Mouse (Mus musculus) gastrocnemius, postnatal 4 days (tissue): ENCODE data around the gene Pde4dip. TPM values are rescaled to one million over a fixed set of nuclear protein-coding genes. Genes with fewer than 3 reads are reported as not detected.
A peak's percentile ranks its signal among the peaks of the same experiment; 100 is the strongest.

Source experiments
- DNase-seq, 2 experiments: peaks; one replicate each; pipeline ENCODE4 v3.0.0; 2021 to 2022; ENCODE audit warnings: low spot score in 2 of 2, mixed read lengths in 2 of 2
- microRNA-seq: library from miRNA; unstranded; fragments of <30 nt; microRNA quantifications from one replicate; pipeline ENCODE4 v1.2.0, GENCODE M21; 2021
- total RNA-seq, 2 experiments: library from RNA; stranded (reverse); gene quantifications; 2 replicates each; pipeline ENCODE4 v1.2.3; 2021

The Pde4dip gene
- total RNA-seq, 2 experiments from 2014 or later, result 1,016 to 1,021 TPM

- DNase-seq, result peak; percentile 99
Observed at GRCm38 (mm10) chr3:97657655-97658411, 230.7 kb downstream of the Pde4dip start, which contains the start of gene Prkab2. Gene Prkab2 (plus strand): TSS chr3:97658193.

- no peak for DNase-seq
Observed at GRCm38 (mm10) chr3:97654901-97655300, 233.6 kb downstream of the Pde4dip start.

GRCm38 (mm10) chr3:97653781-97654180 is 234.7 kb downstream of the Pde4dip start:
- no peak for DNase-seq

GRCm38 (mm10) chr3:97651604-97652003 is 236.9 kb downstream of the Pde4dip start:
- no peak for DNase-seq

- DNase-seq, result no peak
Observed at GRCm38 (mm10) chr3:97649469-97649868, 239.0 kb downstream of the Pde4dip start.

- no peak for DNase-seq
Observed at GRCm38 (mm10) chr3:97649022-97649421, 239.5 kb downstream of the Pde4dip start.

- DNase-seq, result no peak
Observed at GRCm38 (mm10) chr3:97648518-97648917, 240.0 kb downstream of the Pde4dip start.

GRCm38 (mm10) chr3:97642001-97642400 is 246.5 kb downstream of the Pde4dip start:
- DNase-seq, result no peak

GRCm38 (mm10) chr3:97641396-97641795 is 247.1 kb downstream of the Pde4dip start:
- DNase-seq, result no peak

Small RNA genes lying within 50 kb of the gene (microRNA-seq; reads per million reads assigned to microRNA genes)
- gene Mir7225, result not detected

Other genes starting within 250 kb of the Pde4dip start
- 10 to 100 TPM; 32.1 to 32.2 TPM for gene Prkab2, start 230.5 kb downstream of the Pde4dip start, total RNA-seq
- gene Gm17651, start 214.0 kb downstream of the Pde4dip start, total RNA-seq, result not detected
- 10 to 100 TPM; 54.6 to 65.0 TPM for gene Sec22b, start 12.5 kb upstream of the Pde4dip start, total RNA-seq
- gene Notch2, start 124.8 kb upstream of the Pde4dip start, total RNA-seq, result 10 to 100 TPM; 63.4 to 63.7 TPM